Mouse (Mus musculus) testis, postnatal 14 days (tissue): ENCODE measurements at regions not wholly inside any gene's neighbourhood (a gene's known extent, or its start where the extent isn't known, plus 50 kb on each side); places are given as distances from the start of the nearest gene placed in this dataset.
A peak's percentile ranks its signal among the peaks of the same experiment; 100 is the strongest.

Source experiments
- DNase-seq: peaks from one replicate; pipeline ENCODE4 v3.0.0; 2021; ENCODE audit warnings: low spot score

DNA sequence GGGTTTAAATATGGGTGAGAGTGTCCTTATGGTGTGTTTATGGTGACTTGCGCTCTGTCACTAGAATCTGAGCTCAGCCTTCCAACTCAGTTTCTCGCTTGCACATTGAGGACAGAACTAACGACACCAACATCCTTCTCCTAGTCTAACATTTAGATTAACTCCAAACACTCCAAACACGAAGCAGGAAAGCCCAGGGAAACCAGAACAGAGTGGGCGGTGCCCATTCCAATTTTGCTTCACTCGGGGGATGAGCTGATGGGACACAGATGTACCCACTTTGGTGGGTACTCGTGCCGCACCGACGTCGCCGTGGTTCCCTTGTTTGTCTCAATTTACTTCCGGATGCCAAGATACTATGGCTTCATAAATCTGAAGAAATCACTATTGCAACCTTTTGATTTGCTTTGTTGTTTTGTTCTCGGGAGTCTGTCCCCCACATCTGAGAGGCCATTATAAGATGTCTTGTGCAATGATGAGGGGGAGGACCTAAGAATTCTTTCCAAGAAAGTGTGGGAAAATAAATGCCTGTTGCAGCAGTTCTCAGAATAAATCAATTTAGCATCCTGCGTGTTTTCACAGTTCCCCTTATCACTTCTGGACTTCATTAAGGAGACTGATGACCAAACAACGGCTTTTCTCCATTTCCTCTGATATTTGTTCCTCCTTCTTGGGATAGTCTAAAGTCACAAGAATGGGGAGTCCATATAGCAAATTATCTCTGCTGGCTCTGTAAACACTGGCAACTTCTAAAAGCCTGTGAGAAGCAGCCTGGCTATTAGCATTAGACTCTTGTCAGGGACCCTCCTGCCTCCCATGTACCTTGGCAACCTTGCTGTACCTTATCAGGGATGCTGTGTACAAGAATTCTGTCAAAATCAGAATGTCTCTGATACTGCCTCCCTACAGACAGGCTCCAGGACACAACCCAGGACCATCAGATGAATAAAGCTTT lies 96.2 kb upstream of the Klf9 start:
- DNase-seq: no peak

DNA sequence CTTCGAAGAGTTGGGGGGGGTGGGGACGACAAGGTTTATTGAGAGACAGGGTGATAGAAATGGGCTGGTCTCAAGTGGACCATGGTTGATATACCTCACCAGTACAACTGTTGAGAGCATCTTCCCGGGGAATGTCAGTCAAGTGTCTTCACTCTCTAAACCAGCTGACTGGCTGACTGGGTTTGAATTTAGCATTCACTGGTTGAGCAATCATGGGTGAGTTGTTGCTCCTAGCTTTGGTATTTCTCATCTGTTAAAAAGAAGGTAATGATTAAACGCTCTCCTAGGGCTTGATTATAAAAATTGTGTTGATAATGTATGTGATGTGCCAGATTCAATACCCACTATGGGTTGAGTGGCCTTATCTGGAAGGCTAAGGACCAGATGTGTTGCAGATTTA lies 89.6 kb upstream of the Klf9 start:
- DNase-seq: no peak

DNA sequence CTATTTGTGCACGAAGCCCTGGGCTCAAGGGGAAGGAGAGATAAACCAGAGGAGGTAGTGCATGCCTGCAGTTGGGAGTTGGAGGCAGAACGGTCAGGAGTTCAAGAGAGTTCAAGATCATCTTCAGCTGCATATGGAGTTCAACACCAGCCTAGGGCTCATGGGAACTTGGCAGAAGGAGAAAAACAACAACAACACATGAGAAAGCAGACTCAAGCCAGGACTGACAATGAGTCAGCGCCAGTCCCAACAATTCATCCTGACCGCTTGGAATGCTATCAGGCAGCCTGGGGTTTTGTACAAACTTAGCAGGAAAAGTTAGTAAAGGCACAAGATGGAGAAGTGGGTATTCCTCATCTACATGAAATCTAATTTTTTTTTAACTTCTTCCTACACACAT lies 86.6 kb upstream of the Klf9 start:
- no peak for DNase-seq

DNA sequence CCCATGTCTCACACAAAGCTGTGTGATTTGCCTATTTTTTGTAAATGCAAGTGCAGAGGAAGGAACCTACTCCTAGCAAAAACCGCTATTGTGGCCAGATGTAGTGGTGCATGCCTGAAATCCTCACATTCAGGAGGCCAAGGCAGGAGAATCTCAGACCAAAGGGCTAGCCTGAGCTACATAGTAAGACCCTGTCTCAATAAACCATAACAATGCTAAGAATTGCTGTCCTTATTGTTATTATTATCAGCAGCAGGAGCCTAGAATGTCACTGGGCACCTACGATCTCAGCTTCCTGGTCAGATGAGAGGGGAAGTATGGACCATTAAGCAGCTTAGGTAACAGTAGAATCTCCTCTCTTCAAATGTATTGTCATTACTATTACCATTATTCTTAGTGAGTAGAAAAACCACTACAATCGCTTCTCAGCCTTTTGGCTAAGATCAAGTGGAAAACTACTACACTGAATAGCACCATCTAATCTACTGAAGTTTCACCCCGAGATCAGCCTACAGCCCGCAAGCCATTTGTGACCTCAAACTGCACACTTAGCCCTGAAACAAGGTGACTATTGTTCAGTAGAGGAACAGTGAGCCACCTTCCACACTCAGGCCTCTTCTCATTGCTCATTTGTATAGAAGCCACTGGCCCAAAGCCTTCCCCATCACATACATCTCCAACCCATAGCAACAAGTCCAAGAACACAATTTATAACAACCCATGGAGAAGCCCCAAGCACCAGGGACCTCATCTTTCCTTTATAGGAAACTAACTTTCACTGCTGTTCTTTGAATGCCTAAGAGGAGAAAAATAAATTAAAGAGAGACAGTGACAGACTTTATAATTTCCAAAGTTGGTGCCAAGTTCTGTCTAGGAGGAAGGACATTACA lies 84.9 kb upstream of the Klf9 start:
- DNase-seq: no peak

DNA sequence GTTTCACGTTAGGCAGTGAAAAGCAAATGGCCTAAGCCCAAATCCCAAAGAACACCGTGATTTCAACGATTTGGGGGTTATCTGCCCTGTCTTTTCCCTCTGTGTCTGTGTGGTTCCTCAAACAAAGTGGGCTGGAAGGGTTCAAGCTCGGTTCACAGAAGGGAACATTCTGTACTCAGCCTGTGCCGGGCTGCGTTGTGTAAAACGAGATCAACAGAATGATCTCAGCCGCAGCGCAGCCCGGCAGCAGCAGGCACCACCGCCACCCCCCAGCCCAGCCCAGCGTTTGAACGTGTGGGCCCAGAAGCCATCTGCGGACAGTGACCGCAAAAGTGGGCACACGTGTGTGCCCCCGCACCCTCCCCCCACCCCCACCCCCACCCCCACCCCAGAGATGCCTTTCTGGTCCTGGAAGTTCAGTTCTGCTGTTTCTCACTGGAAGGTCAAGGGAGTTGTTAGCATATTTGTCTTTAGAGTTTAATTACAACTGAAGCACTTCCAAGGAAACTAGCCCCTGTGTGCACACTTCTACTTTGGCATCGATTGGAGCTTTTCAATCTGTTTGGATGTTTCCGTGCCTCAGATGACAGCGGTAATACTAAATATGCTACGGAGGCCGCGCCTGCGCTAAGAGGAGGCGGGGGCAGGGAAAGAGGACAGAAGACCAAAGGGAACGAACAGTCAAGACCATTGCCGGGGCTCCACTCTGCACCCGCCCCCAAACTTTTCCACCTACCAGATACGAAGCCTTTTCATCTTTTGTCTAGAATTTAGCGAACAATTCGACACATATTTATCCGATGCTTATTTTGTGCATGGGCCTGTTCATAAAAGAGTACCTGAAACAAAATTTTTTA lies 83.9 kb upstream of the Klf9 start:
- peak; percentile 85 for DNase-seq

DNA sequence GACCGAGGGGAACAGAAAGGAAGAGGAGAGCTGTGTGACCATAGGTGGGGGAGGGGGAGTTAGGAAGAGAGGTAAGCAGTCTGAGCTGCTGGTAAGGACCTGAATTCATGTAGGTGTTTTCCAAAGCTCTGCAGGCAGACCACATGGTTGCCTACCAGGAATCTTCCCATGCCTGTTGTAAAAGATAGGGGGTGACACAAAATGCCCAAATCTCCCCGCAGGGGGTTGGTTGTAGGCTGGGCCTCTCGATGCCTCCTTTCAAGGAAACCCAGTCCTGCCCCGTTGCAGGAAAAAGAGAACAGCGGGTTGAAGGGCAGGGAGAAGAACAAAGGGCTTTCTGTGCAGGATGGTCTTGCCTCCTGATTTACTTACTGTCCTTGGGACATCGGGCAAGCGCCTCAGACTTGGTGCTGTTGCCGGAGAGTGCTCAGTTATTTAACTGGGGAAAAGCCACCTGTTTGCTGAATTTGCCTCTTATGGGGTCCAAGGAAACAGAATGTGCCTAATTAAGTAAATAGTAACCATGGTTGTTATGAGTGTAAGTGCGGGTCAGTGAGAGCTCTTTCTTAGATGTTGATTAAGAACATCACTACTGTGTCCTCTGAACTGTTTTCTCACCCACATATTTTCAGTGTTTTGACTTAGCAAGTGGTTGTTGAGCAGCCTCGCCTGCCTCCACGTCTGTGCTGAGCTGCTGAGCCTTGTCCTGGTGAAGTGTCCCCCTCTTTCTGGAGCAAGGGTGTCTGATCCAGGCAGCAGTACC lies 83.1 kb upstream of the Klf9 start:
- peak; percentile 58 for DNase-seq

DNA sequence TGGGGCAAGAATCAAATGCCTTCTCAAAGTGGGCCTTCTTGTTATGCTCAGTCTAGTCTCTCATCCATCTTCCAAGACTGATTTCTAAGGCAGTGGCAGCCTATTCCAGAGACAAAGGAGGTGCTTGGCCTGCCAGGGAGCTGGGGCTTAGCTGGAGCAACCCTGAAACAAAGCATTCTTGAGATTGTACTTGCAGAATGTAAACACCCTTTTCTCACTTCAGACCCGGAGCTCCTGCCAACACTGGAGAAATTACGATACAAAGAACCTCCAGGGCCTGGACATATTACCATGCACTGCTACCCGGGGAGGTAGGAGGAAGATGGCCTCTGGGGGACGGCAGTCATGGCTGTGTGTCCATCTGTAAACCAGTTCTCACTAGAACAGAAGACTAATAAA lies 82.5 kb upstream of the Klf9 start:
- DNase-seq: no peak

DNA sequence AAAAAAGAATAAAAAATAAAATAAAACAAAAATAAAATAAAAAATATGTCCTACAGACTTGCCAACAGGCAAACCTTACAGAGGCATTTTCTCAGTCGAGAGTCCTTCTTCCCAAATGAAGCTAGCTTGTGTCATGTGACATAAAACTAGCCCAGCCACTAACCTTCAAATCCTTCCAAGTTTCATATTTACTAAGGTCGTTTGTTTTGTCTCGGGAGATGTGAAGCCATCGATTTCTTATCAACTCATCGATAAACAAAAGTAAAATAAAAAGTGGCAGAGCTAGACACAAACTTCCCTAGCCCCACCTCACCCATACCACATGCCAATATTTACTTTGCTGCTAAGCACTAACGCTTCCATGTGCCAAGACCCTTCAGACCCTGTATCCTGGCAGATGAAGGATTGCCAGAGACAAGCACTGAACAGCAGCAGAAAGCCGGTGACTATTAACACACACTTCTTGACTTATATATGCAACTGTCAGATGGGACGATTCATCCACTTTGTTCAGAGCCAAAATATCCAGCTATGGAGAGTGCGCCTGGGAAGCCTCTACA lies 79.9 kb upstream of the Klf9 start:
- DNase-seq: no peak

DNA sequence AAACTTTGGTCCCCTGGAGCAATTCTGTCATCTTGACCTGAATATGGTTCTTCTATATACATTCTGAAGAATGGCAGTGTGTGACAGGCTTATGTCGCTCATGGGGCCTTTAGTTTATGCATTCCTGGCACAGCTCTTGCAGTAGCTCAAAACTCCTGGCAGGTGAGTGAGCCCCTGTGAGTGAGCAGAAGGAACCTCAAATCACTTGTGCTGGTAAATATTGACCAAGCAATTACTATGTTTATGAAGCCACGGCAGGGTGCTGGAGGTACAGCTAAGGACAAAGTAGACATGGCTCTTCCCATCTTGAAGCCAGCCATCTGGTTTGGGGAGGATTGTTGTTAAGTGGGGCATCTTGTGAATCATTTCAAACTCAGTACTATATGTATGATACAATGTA lies 79.1 kb upstream of the Klf9 start:
- DNase-seq: no peak

DNA sequence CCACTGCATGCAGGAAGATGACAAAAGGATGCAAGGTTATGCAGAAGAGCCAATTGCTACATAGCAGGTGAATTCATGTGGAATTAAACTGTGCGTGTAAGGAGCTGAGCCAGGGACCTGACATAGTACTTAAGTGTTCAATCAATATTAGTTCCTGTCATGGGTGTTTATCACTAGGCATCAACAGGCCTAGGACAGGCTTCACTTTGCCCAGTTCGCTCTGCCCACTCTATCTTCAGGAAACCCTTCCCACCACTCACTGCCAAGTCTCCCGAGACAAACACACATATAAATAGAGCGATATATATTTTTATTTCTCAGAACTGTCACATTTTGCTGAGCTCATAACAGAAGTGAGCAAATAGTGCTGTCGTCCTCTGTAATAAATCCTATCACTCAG lies 78.2 kb upstream of the Klf9 start:
- no peak for DNase-seq

DNA sequence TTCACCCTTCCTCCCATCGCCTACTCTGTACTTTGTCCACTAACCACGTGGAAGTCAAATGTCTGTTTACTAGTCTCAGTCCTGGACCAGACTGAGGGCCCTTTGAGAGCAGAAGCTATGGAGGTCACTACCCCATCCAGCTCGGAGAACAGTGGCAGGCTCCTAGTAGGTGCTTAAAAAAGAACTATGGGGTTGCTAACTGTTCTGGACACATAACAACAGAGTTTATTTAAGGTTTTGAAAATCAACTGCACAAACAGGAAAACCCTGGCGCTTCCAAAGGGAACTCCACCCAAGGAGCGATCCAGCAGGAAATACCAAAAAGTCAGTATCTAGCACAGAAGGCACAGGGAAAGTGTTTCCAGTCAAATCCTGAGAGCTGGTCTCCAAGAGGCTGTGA lies 75.5 kb upstream of the Klf9 start:
- no peak for DNase-seq

DNA sequence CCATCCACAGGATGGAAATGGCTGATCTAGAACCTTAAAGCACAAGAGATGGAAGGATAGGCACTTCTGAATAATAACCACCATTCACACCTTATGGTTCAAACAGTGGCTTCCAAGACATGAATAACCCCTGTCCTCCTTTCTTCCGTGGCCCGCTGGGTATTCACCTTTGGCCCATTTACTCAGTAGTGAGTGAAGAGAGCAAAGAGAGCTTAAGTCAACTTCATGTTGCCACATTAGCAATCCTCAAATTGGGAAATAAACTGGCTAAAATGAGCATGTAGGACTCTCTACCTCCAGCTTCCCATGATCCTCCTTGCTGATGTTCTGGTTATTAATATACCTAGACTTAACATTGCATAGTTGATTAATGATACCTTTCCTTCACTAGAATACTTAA lies 74.3 kb upstream of the Klf9 start:
- DNase-seq: no peak

DNA sequence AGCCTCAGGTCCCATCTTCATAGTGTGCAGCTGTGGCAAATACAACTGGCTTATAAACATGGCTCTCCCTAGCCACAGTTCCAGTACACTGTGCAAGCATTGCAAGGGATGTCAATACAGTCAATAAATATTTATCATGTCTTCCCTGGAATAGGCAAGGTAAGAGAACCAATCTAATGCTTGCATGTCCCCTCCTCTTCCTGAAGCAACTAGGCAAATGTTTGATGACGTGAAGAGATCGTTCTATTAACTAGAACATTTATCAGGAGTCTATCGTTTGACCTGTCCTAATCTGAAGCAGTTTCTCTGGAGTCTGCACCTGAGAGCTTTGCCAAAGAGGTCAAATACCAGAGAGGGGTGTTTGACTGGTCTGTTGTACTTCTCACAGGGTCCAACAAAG lies 72.4 kb upstream of the Klf9 start:
- no peak for DNase-seq

DNA sequence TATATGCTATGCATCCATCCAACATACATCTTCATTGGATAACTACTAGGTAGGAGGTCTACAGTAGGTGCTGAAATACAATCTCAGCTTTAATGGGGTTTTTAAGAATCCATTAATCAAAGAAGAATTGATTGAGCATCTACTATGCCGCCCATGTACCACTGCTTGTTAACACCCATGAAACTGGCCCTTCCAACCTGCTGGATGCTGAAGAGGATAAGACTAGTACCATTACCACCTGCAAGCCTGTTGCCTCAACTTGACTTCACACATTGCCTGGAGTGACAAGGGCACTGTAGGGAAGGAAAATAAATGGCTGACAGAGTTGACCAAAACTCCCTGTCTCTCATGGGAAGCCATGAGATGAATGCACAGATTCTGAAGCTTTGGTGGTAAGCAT lies 71.4 kb upstream of the Klf9 start:
- DNase-seq: no peak

DNA sequence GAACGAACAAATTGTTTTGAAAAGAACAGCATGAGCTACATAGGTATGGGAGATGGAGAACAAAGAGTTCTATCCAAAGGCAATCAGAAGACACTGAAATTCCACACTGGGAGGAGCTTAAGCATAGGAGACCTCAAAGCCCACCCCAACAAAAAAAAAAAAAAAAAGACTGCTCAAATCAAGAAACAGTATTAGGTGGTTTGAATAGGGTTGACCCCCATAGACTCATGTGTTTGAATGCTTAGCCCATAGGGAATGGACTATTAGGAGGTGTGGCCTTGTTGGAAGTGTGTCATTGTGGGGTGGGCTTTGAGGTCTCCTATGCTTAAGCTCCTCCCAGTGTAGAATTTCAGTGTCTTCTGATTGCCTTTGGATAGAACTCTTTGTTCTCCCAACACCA lies 70.0 kb upstream of the Klf9 start:
- no peak for DNase-seq

DNA sequence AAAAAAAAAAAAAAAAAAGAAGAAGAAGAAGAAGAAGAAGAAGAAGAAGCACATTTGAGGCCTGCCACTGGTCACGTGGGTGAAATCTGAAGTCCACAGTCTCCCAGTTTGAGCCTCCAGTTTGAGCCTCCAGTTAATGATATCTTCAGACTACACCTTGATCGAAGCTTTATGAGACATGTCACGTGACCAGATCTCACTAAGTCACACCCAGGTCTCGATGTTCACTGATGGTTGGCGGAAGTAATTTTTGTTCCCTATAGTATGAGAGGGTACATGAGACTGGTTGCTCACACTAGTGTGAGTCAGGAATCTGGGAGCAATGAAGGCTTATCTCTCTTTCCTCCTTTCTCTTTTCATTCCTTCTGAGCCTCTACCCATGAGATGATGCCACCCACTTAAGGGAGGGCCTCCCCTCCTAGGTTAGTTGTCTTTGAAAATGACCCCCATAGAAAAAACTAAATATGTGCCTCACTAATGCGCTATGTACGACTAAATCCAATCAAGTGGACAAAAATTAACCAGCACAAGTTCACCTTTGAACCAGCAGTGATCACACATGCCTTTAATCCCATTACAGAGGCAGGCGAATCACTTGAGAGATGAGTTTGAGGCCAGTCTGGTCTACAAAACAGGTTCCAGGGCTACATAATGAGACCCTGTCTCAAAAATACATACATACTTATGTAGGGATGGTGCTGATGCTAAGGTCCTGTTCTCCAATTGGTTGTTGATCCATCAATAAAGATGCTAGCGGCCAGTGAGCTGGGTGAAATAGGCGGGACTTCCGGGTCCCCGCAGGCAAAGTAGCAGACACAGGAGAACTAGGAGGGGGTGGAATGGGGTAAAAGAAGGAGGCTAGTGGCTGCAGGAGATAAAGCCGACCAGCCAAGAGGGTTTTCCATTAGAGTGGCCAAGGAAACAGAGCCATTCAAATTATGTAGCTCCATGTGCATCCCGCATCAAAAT lies 66.1 kb upstream of the Klf9 start:
- peak; percentile 62 for DNase-seq

DNA sequence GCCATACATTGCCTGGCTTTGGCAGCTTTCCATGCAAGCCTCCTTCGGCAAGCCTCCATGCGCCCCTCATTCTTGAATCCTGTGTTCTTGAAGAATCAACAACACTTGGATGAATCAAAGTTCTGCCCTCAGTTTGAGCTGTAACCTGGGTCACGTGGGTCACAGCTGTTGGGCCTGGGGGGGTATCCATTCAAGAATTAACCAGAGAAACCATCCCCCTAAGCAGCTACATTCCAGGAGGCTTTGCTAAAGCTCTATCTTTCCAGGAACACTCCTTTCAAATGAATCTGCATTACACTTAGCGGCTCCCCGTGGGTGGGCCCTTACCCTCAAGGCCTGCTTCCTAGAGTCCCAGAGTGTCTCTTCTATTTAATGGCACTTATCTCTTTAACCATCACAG lies 65.2 kb upstream of the Klf9 start:
- DNase-seq: peak; percentile 8

DNA sequence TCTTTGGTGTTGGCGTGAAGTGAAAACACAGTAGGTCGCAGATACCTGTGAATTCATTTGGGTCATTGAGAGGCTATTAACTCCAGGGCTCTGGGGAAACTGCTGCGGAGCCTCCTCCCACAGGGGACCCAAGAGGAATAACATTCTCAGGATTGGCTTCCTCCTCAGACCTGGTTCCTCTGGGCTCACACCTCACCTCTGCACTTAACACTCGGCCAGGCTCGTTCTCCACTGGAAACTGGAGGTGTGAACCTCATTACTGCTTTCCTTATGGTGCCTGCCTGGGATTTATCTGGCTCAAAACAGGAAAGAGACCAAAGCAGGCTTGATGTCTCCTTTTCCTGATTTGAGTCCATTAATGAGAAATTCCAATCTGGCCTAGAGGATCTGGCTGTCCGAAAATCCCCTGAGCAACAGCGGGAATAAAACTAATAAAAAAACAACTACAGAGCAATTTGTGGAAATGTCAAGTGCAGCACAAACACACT lies 55.8 kb upstream of the Klf9 start:
- DNase-seq: no peak

DNA sequence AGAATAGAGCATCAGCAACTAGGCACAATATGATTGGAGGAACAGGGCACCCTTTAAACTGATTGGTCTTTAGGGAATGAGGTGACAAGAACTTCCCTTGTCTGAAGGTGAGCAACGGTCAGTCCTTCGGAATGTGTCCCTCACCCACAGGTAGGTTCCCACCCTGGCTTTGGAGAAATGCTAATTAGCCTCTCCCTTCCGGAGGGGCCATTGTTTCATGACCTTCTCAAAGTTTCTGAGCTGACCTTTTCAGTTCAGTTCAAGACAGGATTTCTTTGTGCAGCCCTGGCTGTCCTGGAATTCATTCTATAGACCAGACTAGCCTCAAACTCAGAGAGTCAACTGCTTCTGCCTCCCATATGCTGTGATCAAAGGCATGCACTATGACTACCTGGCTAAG lies 53.5 kb upstream of the Klf9 start:
- DNase-seq: no peak

DNA sequence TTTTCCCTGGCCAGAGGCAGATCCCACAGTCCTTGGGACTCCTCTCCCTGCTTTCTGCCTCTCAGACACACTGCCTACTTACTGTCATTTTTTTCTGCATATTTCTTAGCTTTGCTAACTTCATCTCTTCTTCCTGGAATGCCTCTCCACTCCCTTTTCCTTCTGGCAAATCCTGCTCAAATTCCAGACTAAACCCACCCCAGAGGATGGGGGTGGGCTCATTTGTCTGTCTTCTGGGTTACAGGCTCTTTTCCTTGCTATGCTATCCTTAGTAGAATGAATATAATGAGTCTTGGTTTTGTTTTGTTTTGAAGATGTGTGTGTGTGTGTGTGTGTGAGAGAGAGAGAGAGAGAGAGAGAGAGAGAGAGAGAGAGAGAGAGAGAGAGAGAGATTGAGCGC lies 51.9 kb upstream of the Klf9 start:
- no peak for DNase-seq
